Mouse (Mus musculus) limb, embryonic 11.5 days (tissue): ENCODE results near the gene Aff3. TPM values are rescaled to one million over a fixed set of nuclear protein-coding genes. Genes with fewer than 3 reads are reported as not detected.

Source experiments
- ATAC-seq: fragments of 200-750 bp; cut with Nextera tagmentation; 2 replicates; pipeline ENCODE4 v1.8.0; 2017; ENCODE audit warnings: low read depth; ENCODE audit not compliant: insufficient number of reproducible peaks, low FRiP score, low TSS enrichment
- DNase-seq: peaks from one replicate; pipeline ENCODE4 v3.0.0-alpha.2; 2015; ENCODE audit warnings: low spot score
- H3K27ac ChIP-seq: fragments of 300-500 bp; sonication (generic); replicated peaks from 2 replicates; pipeline ENCODE4 v1.5.1; 2014; ENCODE audit warnings: low read depth, mild to moderate bottlenecking, low read length
- H3K27me3 ChIP-seq: fragments of 300-500 bp; sonication (generic); 2 replicates; pipeline ENCODE4 v1.6.1; 2014; ENCODE audit warnings: mild to moderate bottlenecking, low read length, mixed read lengths; ENCODE audit not compliant: control insufficient read depth, insufficient read depth
- H3K36me3 ChIP-seq: fragments of 300-500 bp; sonication (generic); 2 replicates; pipeline ENCODE4 v1.6.1; 2014; ENCODE audit warnings: mild to moderate bottlenecking, low read length, moderate library complexity, mixed read lengths; ENCODE audit not compliant: control insufficient read depth, insufficient read depth
- H3K4me1 ChIP-seq: fragments of 300-500 bp; sonication (generic); 2 replicates; pipeline ENCODE4 v1.6.1; 2014; ENCODE audit warnings: low read length, mixed read lengths; ENCODE audit not compliant: control insufficient read depth, insufficient read depth
- H3K4me2 ChIP-seq: fragments of 300-500 bp; sonication (generic); 2 replicates; pipeline ENCODE4 v1.6.1; 2014; ENCODE audit warnings: low read depth, mild to moderate bottlenecking, moderate library complexity; ENCODE audit not compliant: severe bottlenecking
- H3K4me3 ChIP-seq: fragments of 300-500 bp; sonication (generic); 2 replicates; pipeline ENCODE4 v1.5.1; 2014; ENCODE audit warnings: low read depth, low read length
- H3K9ac ChIP-seq: fragments of 300-500 bp; sonication (generic); 2 replicates; pipeline ENCODE4 v1.6.1; 2014; ENCODE audit warnings: mild to moderate bottlenecking, low read length
- H3K9me3 ChIP-seq: fragments of 300-500 bp; sonication (generic); 2 replicates; pipeline ENCODE4 v1.6.1; 2016; ENCODE audit warnings: low read length; ENCODE audit not compliant: control insufficient read depth
- WGBS: fragments of 180-500 bp; shearing (Covaris S2); extraction: QIAGEN DNeasy Blood & Tissue Kit; methylation state at CpG from one replicate; pipeline ENCODE4 v1.1.7; 2014; 5-methylcytosine and 5-hydroxymethylcytosine counted together
- polyA plus RNA-seq: library from polyadenylated mRNA; unstranded; fragments of >200 nt; fragmentation: Nextera tagmentation; extraction: Ambion mirVana; gene quantifications from 2 replicates; pipeline ENCODE4 v1.2.1, GENCODE M21; 2014

Gene Aff3
- polyA plus RNA-seq, 1 experiment from 2014 or later: 43.9 TPM

- WGBS: 84% methylated on average over 14 of the region's 14 CpGs
- no peaks in the 10 kb centered on the region for H3K9me3 ChIP-seq
- H3K4me3 ChIP-seq: no peak overlapping the region
- H3K27me3 ChIP-seq: no peaks in the 10 kb centered on the region
- ATAC-seq (no peak), DNase-seq (no peak)
- peaks cover 16% of the 10 kb centered on the region for H3K4me1 ChIP-seq
- no peak overlapping the region for H3K27ac ChIP-seq
- no peak overlapping the region for H3K4me2 ChIP-seq
- H3K36me3 ChIP-seq: no peaks in the 10 kb centered on the region
- no peak overlapping the region for H3K9ac ChIP-seq
These were observed 297.2 kb downstream of the Aff3 start for GRCm38 (mm10) chr1:38367404-38368080.

DNA sequence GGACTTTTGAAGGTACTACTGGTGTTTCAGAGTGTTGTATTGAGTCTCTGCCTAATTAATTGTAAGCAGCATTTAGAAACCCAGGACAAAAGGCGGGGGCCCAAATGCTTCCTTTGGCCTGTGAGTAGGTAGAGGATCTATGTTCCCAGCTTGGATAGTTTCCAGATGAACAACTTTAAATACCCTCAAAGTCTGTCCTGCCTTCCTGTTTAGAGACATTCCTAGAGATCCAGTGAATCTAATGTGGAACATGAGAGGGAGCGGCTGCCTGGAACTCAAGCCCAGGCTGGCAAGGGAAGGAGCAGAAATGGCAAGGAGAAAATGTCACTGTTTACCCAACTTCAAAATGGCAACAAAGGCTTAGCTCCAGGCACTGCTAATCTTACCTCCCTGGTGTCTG, 300.9 kb downstream of the Aff3 start:
- 63% methylated on average over 2 of the region's 2 CpGs for WGBS
- no peak overlapping the region for H3K27ac ChIP-seq
- DNase-seq: no peak

DNA sequence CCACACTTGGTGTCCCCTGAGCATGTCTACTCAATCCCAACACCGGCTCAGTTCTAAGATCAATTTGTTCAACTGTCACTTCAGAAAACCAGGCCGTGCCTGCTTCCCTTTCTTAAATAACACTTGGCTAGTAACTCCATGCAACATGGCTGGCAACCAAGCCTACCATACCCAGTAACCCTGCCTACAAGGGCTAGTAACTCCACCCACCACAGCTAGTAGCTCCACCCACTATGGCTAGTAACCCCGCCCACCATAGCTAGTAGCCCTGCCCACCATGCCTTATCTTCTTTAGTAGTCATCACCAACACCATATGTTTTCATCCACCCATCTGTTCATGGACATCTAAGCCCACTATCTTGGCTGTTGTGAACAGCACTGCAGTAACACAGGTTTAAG, 302.5 kb downstream of the Aff3 start:
- ATAC-seq: no peak
- no peak overlapping the region for H3K4me2 ChIP-seq

More for the DNA sequence above, 300.9 kb downstream of the Aff3 start:
- H3K4me2 ChIP-seq: no peak overlapping the region
- H3K9me3 ChIP-seq: no peaks in the 10 kb centered on the region
- H3K27me3 ChIP-seq: no peaks in the 10 kb centered on the region
- H3K4me3 ChIP-seq: no peak overlapping the region
- ATAC-seq: no peak
- H3K9ac ChIP-seq: no peak overlapping the region
- H3K36me3 ChIP-seq: no peaks in the 10 kb centered on the region
- H3K4me1 ChIP-seq: peaks cover 4% of the 10 kb centered on the region

DNA sequence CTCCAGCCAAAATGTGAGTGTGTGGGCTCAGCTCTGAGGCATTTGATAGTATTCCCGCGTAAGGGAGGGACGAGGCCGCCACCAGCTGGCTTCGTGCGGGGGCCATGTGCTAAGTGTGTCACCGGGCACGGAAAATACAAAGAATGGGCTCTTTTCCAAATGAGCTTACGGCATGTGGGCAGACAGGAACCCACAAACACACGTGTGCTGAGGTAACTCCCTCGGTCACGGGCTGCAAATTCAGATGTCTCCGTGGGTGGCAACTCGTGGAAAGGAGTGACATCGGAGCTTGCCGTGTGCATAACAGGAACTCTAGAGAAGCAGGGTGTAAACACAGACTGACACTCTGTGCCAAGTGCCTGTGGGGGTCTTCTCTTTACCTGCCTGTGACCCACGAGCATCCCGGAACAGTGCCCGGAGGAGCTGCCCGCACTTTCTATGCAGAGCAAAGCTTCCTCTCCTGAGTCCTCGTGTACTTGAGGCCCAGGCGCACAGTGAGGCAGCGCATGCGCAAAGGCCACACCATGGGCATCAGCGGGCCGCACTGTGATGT, 305.9 kb downstream of the Aff3 start:
- no peak for DNase-seq
- Histone ChIP-seq H3K36me3 (no peaks in the 10 kb centered on the region), H3K27me3 (no peaks in the 10 kb centered on the region), H3K4me3 (no peak overlapping the region), H3K9me3 (no peaks in the 10 kb centered on the region), H3K9ac (no peak overlapping the region), H3K4me2 (no peak overlapping the region), H3K4me1 (peaks cover 6% of the 10 kb centered on the region; the same call in 1 of the 2 replicates), H3K27ac (no peak overlapping the region)
- ATAC-seq: no peak
- WGBS: 90% methylated on average over 26 of the region's 26 CpGs

More for the DNA sequence above, 302.5 kb downstream of the Aff3 start:
- H3K27me3 ChIP-seq: no peaks in the 10 kb centered on the region
- no peak overlapping the region for H3K27ac ChIP-seq
- WGBS: 93% methylated on average over 3 of the region's 3 CpGs
- H3K9me3 ChIP-seq: no peaks in the 10 kb centered on the region
- no peak overlapping the region for H3K9ac ChIP-seq
- no peak overlapping the region for H3K4me3 ChIP-seq
- DNase-seq: no peak
- no peaks in the 10 kb centered on the region for H3K36me3 ChIP-seq
- H3K4me1 ChIP-seq: peaks cover 9% of the 10 kb centered on the region; the same call in 1 of the 2 replicates

DNA sequence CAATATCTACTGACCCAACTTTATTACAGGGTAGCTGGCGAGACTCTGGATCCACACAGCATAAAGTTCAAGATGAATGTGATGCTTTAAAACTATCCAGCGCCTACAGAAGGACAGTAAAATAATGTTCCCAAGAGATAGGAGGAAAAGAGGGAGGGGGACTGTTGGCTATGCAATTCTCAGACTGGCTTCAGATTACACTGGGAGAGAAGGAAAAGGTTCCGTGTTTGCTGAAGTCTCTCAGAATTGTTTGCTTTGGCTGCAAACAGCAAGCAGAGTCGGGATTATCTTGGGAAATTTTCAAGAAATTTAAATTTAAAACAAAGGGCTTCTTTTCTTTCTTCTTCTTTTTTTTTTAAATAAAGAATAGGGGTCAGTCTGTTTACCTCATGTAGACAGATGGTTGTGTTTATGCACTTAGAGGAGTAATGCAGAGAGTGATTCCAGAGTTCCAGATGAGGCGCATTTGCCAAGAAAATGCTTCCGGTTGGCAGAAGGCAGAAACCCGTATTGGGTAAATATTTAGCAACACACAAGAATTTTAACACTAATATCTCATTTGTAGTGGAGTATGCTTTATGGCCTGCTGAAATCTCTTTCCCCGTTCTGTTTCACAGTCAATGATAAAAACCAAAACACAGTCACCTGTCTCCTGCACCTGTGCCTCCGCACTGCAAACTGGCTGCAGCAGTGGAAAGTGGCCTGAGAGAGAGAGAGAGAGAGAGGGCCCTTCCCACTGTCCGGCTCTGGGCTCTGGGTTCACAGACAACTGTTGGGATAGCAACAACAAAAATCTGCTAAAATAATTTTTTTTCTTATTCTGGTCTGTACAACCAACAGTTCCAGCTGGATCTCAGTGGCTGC, 306.6 kb downstream of the Aff3 start:
- Histone ChIP-seq H3K9ac (no peak overlapping the region), H3K4me1 (peaks cover 6% of the 10 kb centered on the region; the same call in 1 of the 2 replicates), H3K9me3 (no peaks in the 10 kb centered on the region), H3K4me3 (no peak overlapping the region), H3K4me2 (no peak overlapping the region), H3K36me3 (no peaks in the 10 kb centered on the region), H3K27me3 (no peaks in the 10 kb centered on the region), H3K27ac (no peak overlapping the region; the same call in 1 of the 2 replicates)
- ATAC-seq (no peak), DNase-seq (no peak)
- WGBS: 77% methylated on average over 10 of the region's 10 CpGs

DNA sequence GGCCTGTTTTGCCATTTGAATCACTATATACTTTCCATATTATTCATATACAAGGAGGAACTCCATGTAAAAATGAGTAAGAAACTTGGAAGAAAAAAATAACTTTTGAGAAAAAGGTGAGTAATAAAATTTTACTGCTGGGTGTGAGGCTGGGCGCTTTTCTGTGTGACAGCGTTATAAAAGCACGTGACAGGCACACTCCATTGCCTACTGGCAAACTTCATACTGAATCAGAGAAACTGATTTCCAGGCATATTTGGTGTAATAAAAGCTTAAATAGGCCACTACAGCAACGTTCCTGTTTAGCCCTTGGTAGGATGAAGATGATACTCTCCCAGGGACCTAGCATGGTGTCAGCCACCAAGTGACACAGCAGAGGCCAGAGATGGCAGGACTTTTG, 310.2 kb downstream of the Aff3 start:
- Histone ChIP-seq H3K9ac (no peak overlapping the region), H3K27me3 (no peaks in the 10 kb centered on the region), H3K4me3 (no peak overlapping the region), H3K4me1 (peaks cover 6% of the 10 kb centered on the region; the same call in 1 of the 2 replicates), H3K27ac (no peak overlapping the region), H3K36me3 (no peaks in the 10 kb centered on the region), H3K4me2 (no peak overlapping the region), H3K9me3 (no peaks in the 10 kb centered on the region)
- 76% methylated on average over 4 of the region's 4 CpGs for WGBS
- ATAC-seq (no peak), DNase-seq (no peak)

GRCm38 (mm10) chr1:38347346-38347745, 317.4 kb downstream of the Aff3 start:
- WGBS: 85% methylated on average over 4 of the region's 4 CpGs
- no peaks in the 10 kb centered on the region for H3K4me1 ChIP-seq
- H3K9me3 ChIP-seq: no peaks in the 10 kb centered on the region
- H3K36me3 ChIP-seq: peaks cover 2% of the 10 kb centered on the region; the same call in 1 of the 2 replicates
- H3K27me3 ChIP-seq: no peaks in the 10 kb centered on the region
- H3K4me2 ChIP-seq: no peak overlapping the region
- no peak overlapping the region for H3K27ac ChIP-seq
- no peak overlapping the region for H3K4me3 ChIP-seq
- ATAC-seq: no peak
- DNase-seq: no peak
- no peak overlapping the region for H3K9ac ChIP-seq

DNA sequence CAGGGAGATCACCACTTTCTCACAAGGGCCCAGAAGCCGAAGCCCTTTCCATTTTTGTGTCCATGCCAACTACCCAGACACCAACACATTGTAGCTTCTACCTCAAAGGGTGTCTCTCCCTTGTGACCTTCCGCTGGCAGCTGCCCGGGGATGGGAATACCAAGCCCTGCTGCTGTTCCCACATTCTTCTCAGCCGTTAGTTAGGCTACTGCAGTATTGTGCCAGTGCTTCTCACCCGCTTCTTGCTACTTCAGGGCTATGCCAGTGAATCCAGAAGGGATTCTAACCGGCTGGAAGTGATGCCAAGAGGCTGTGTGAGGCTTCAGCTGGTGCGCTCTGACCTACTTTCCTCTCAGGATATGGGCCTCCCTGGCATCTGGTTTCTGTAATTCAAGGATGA, 330.5 kb downstream of the Aff3 start:
- no peaks in the 10 kb centered on the region for H3K36me3 ChIP-seq
- no peaks in the 10 kb centered on the region for H3K9me3 ChIP-seq
- H3K4me1 ChIP-seq: no peaks in the 10 kb centered on the region
- H3K27me3 ChIP-seq: no peaks in the 10 kb centered on the region
- WGBS: 87% methylated on average over 7 of the region's 7 CpGs
- ATAC-seq (no peak), DNase-seq (no peak)
- H3K4me3 ChIP-seq: no peak overlapping the region
- no peak overlapping the region for H3K4me2 ChIP-seq
- H3K9ac ChIP-seq: no peak overlapping the region
- H3K27ac ChIP-seq: no peak overlapping the region
